Mouse (Mus musculus): ENCODE data around the gene Gimap9.
A peak's percentile ranks its signal among the peaks of the same experiment; 100 is the strongest.

Gimap9 gene

GRCm38 (mm10) chr6:48675931-48676859 lies at the start of gene Gimap9:
Gene Gimap9, plus strand, starts transcription at chr6:48676129.
- DNase-seq (ENCODE audit: low spot score in 2 of 2): peak; percentile 8 to 10

GRCm38 (mm10) chr6:48626464-48626863 lies 49.5 kb upstream of the Gimap9 start, which contains the start of gene AI854703:
Gene AI854703, plus strand, starts transcription at chr6:48626764.
- DNase-seq (ENCODE audit: low spot score in 2 of 2): no peak

- peak; percentile 33 to 53 for DNase-seq (ENCODE audit: low spot score in 2 of 2)
Observed at GRCm38 (mm10) chr6:48626984-48627383, 48.9 kb upstream of the Gimap9 start.

GRCm38 (mm10) chr6:48627511-48627924 lies 48.4 kb upstream of the Gimap9 start:
- no peak for DNase-seq (ENCODE audit: low spot score in 2 of 2)

GRCm38 (mm10) chr6:48628377-48628776 lies 47.6 kb upstream of the Gimap9 start:
- DNase-seq (ENCODE audit: low spot score in 2 of 2): no peak

GRCm38 (mm10) chr6:48628808-48629660 lies 46.9 kb upstream of the Gimap9 start:
- no peak for DNase-seq (ENCODE audit: low spot score in 2 of 2)

GRCm38 (mm10) chr6:48629661-48630034 lies 46.3 kb upstream of the Gimap9 start:
- no peak for DNase-seq (ENCODE audit: low spot score in 2 of 2)

GRCm38 (mm10) chr6:48630831-48631230 lies 45.1 kb upstream of the Gimap9 start:
- DNase-seq (ENCODE audit: low spot score in 2 of 2): peak; percentile 35 to 60

- DNase-seq (ENCODE audit: low spot score in 2 of 2): no peak
Observed at GRCm38 (mm10) chr6:48635105-48635504, 40.8 kb upstream of the Gimap9 start.

GRCm38 (mm10) chr6:48636515-48636914 lies 39.4 kb upstream of the Gimap9 start:
- no peak for DNase-seq (ENCODE audit: low spot score in 2 of 2)

GRCm38 (mm10) chr6:48637811-48638500 lies 38.0 kb upstream of the Gimap9 start:
- no peak for DNase-seq (ENCODE audit: low spot score in 2 of 2)

- no peak for DNase-seq (ENCODE audit: low spot score in 2 of 2)
Observed at GRCm38 (mm10) chr6:48638553-48638952, 37.4 kb upstream of the Gimap9 start.

- no peak for DNase-seq (ENCODE audit: low spot score in 2 of 2)
Observed at GRCm38 (mm10) chr6:48641391-48641790, 34.5 kb upstream of the Gimap9 start.

GRCm38 (mm10) chr6:48642764-48643292 lies 33.1 kb upstream of the Gimap9 start:
- no peak for DNase-seq (ENCODE audit: low spot score in 2 of 2)

GRCm38 (mm10) chr6:48645660-48646308 lies 30.1 kb upstream of the Gimap9 start:
- DNase-seq (ENCODE audit: low spot score in 2 of 2): peak; percentile 47 to 68

GRCm38 (mm10) chr6:48646309-48646690 lies 29.6 kb upstream of the Gimap9 start:
- DNase-seq (ENCODE audit: low spot score in 2 of 2): no peak

- DNase-seq (ENCODE audit: low spot score in 2 of 2): peak in 1 of 2 experiments; percentile 25
Observed at GRCm38 (mm10) chr6:48646995-48647394, 28.9 kb upstream of the Gimap9 start, which contains the start of gene Gimap8. Gene Gimap8, plus strand, starts transcription at chr6:48647234.

GRCm38 (mm10) chr6:48647611-48648010 lies 28.3 kb upstream of the Gimap9 start:
- no peak for DNase-seq (ENCODE audit: low spot score in 2 of 2)

- DNase-seq (ENCODE audit: low spot score in 2 of 2): no peak
Observed at GRCm38 (mm10) chr6:48648779-48649178, 27.1 kb upstream of the Gimap9 start.

- DNase-seq (ENCODE audit: low spot score in 2 of 2): no peak
Observed at GRCm38 (mm10) chr6:48650041-48650440, 25.9 kb upstream of the Gimap9 start.

- no peak for DNase-seq (ENCODE audit: low spot score in 2 of 2)
Observed at GRCm38 (mm10) chr6:48658721-48659120, 17.2 kb upstream of the Gimap9 start.

Data from urinary bladder, postnatal 36 days (tissue).